Mouse (Mus musculus): ENCODE measurements around the gene Olfr1062.
"Not testable (repeated sequence)": the region's sequence is repeated elsewhere in the genome, so short reads cannot be mapped to it uniquely, and the experiment has no call there.

GRCm38 (mm10) chr2:86442101-86442500 is 15.6 kb upstream of the Olfr1062 start:
- TF ChIP-seq CTCF, POLR2A (IDR thresholded peaks at IDR 0.05; ENCODE audit: extremely low read depth, insufficient read depth, low read length): not testable (repeated sequence)
